Mouse (Mus musculus) limb, embryonic 11.5 days (tissue): Measurements from ENCODE around the gene Cga. TPM values are rescaled to one million over a fixed set of nuclear protein-coding genes. Genes with fewer than 3 reads are reported as not detected.
A peak's percentile ranks its signal among the peaks of the same experiment; 100 is the strongest.

Experiments
- ATAC-seq: fragments of 200-750 bp; cut with Nextera tagmentation; 2 replicates; pipeline ENCODE4 v1.8.0; 2017; ENCODE audit warnings: low read depth; ENCODE audit not compliant: insufficient number of reproducible peaks, low FRiP score, low TSS enrichment
- DNase-seq: peaks from one replicate; pipeline ENCODE4 v3.0.0-alpha.2; 2015; ENCODE audit warnings: low spot score
- H3K27ac ChIP-seq: fragments of 300-500 bp; sonication (generic); replicated peaks from 2 replicates; pipeline ENCODE4 v1.5.1; 2014; ENCODE audit warnings: low read depth, mild to moderate bottlenecking, low read length
- H3K27me3 ChIP-seq: fragments of 300-500 bp; sonication (generic); 2 replicates; pipeline ENCODE4 v1.6.1; 2014; ENCODE audit warnings: mild to moderate bottlenecking, low read length, mixed read lengths; ENCODE audit not compliant: control insufficient read depth, insufficient read depth
- H3K36me3 ChIP-seq: fragments of 300-500 bp; sonication (generic); 2 replicates; pipeline ENCODE4 v1.6.1; 2014; ENCODE audit warnings: mild to moderate bottlenecking, low read length, moderate library complexity, mixed read lengths; ENCODE audit not compliant: control insufficient read depth, insufficient read depth
- H3K4me1 ChIP-seq: fragments of 300-500 bp; sonication (generic); 2 replicates; pipeline ENCODE4 v1.6.1; 2014; ENCODE audit warnings: low read length, mixed read lengths; ENCODE audit not compliant: control insufficient read depth, insufficient read depth
- H3K4me2 ChIP-seq: fragments of 300-500 bp; sonication (generic); 2 replicates; pipeline ENCODE4 v1.6.1; 2014; ENCODE audit warnings: low read depth, mild to moderate bottlenecking, moderate library complexity; ENCODE audit not compliant: severe bottlenecking
- H3K4me3 ChIP-seq: fragments of 300-500 bp; sonication (generic); 2 replicates; pipeline ENCODE4 v1.5.1; 2014; ENCODE audit warnings: low read depth, low read length
- H3K9ac ChIP-seq: fragments of 300-500 bp; sonication (generic); 2 replicates; pipeline ENCODE4 v1.6.1; 2014; ENCODE audit warnings: mild to moderate bottlenecking, low read length
- H3K9me3 ChIP-seq: fragments of 300-500 bp; sonication (generic); 2 replicates; pipeline ENCODE4 v1.6.1; 2016; ENCODE audit warnings: low read length; ENCODE audit not compliant: control insufficient read depth
- WGBS: fragments of 180-500 bp; shearing (Covaris S2); extraction: QIAGEN DNeasy Blood & Tissue Kit; methylation state at CpG from one replicate; pipeline ENCODE4 v1.1.7; 2014; 5-methylcytosine and 5-hydroxymethylcytosine counted together
- polyA plus RNA-seq: library from polyadenylated mRNA; unstranded; fragments of >200 nt; fragmentation: Nextera tagmentation; extraction: Ambion mirVana; gene quantifications from 2 replicates; pipeline ENCODE4 v1.2.1, GENCODE M21; 2014

Cga gene
- polyA plus RNA-seq, 1 experiment from 2014 or later, result not detected

GRCm38 (mm10) chr4:34885631-34886351 lies 7.8 kb upstream of the Cga start:
- H3K27ac ChIP-seq, result no peak overlapping the region
- no peaks in the 10 kb centered on the region for H3K9me3 ChIP-seq
- peak overlapping the region; percentile 59; the same call in 1 of the 2 replicates for H3K4me3 ChIP-seq
- peak overlapping the region; percentile 77; the same call in 1 of the 2 replicates for H3K4me2 ChIP-seq
- no peak overlapping the region for H3K9ac ChIP-seq
- WGBS, result 55% methylated on average over 9 of the region's 9 CpGs
- no peak for DNase-seq
- H3K36me3 ChIP-seq, result no peaks in the 10 kb centered on the region
- no peaks in the 10 kb centered on the region for H3K4me1 ChIP-seq
- H3K27me3 ChIP-seq, result peaks cover 8% of the 10 kb centered on the region; the same call in 1 of the 2 replicates
- ATAC-seq, result no peak

DNA sequence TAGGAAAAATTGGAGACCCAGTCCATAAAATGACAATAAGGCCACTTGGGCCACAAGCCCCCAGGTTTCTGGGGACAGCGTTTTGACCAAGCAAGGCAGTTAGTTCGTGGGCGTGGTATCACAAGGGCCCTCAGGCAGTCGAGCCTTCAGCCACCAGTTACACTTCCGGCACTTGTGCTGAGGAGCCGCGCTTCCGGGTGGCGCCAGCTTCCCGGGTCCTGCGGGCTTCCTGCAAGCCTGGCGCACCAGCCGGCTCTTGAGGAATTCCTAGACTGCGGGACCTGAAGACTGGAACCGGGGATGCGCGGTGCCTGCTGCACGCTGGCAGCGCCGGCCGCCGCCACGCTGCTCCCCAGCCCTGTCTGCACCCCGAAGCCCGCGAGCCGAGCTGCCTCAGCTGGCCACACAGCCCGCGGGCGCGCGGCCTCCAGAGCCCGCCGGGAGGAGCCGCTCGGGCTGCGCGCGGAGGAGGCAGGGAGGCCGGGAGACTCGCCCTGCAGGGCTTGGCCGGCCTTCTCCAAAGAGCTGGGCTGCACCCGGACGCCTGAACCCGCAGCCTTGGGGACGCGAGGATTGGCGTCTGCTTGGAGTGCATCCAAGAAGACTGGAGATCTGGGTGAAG lies 7.0 kb upstream of the Cga start:
- peak overlapping the region; percentile 77 for H3K4me2 ChIP-seq
- H3K4me1 ChIP-seq, result no peaks in the 10 kb centered on the region
- DNase-seq (peak; percentile 85), ATAC-seq (peak; percentile 67)
- under 1% methylated on average over 48 of the region's 48 CpGs for WGBS
- peaks cover 8% of the 10 kb centered on the region; the same call in 1 of the 2 replicates for H3K27me3 ChIP-seq
- H3K9me3 ChIP-seq, result no peaks in the 10 kb centered on the region
- no peaks in the 10 kb centered on the region for H3K36me3 ChIP-seq
- peak overlapping the region; percentile 82 for H3K9ac ChIP-seq
- peak overlapping the region; percentile 82 for H3K27ac ChIP-seq
- H3K4me3 ChIP-seq, result peak overlapping the region; percentile 59

- H3K9ac ChIP-seq, result no peak overlapping the region; the same call in 1 of the 2 replicates
Observed at GRCm38 (mm10) chr4:34887295-34887694, 6.3 kb upstream of the Cga start.

DNA sequence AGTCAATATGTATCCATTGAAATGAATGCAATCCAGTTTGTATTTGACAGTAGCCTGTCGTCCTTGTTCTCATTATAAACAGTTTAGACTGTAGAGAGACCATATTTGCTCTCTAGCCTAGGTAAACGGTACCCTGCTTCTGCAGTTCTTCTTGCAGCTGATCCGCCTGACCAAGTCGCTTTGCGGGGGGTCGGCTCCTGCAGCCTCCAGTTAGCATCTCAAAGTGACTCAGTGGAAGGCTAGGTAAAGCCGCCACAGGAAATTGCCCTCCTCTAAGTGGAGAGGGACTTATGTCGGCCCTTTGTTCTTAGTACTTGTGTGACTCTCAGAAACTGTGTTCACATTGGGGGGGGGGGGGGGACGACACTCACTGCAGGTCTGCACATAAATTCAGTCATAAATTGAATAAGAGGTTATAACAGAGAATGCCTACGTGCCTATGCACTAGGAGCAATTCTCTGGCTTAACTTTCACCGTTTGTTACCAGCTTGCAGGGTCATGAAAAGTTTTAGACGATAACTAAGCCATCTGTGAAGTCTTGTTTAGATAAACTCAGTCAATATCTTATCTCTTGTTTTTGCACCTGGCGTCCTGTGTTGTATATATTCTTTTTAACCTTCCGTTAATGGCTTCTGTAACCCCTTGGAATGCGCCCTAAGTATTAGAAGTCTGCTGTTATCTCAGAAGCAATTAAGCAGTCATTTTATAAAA lies 4.3 kb upstream of the Cga start:
- Histone ChIP-seq H3K27me3 (peaks cover 8% of the 10 kb centered on the region; the same call in 1 of the 2 replicates), H3K9me3 (no peaks in the 10 kb centered on the region), H3K4me3 (no peak overlapping the region), H3K9ac (no peak overlapping the region), H3K4me1 (no peaks in the 10 kb centered on the region), H3K36me3 (no peaks in the 10 kb centered on the region), H3K4me2 (no peak overlapping the region), H3K27ac (no peak overlapping the region)
- WGBS, result 3% methylated on average over 15 of the region's 15 CpGs
- DNase-seq, result peak; percentile 34
- no peak for ATAC-seq

More at GRCm38 (mm10) chr4:34887295-34887694, 6.3 kb upstream of the Cga start:
- 10% methylated on average over 7 of the region's 7 CpGs for WGBS
- H3K36me3 ChIP-seq, result no peaks in the 10 kb centered on the region
- H3K9me3 ChIP-seq, result no peaks in the 10 kb centered on the region
- H3K4me2 ChIP-seq, result peak overlapping the region; percentile 77
- peaks cover 8% of the 10 kb centered on the region; the same call in 1 of the 2 replicates for H3K27me3 ChIP-seq
- DNase-seq (no peak), ATAC-seq (no peak)
- H3K4me3 ChIP-seq, result peak overlapping the region; percentile 59; the same call in 1 of the 2 replicates
- H3K4me1 ChIP-seq, result no peaks in the 10 kb centered on the region
- no peak overlapping the region for H3K27ac ChIP-seq

DNA sequence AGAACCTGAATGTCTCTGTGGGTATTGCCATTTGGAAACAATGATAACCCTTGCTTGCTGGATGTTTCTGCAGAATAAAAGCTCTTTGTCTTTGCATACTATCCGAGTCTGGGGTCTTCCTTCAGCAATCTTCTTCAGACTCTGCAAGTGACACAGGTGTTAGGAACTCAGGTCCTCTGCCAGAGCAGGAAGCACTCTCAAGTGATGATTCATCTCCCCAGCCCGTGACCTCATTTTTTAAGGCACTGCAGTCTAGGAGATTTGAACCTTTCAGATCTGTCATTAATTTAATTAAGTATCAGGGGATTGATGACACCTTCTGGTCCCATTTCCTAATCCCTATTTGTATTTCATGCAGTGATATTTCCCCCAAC lies 3.8 kb upstream of the Cga start:
- H3K36me3 ChIP-seq, result no peaks in the 10 kb centered on the region
- no peak overlapping the region for H3K4me3 ChIP-seq
- DNase-seq (no peak), ATAC-seq (no peak)
- H3K9me3 ChIP-seq, result no peaks in the 10 kb centered on the region
- no peak overlapping the region for H3K27ac ChIP-seq
- H3K27me3 ChIP-seq, result peaks cover 8% of the 10 kb centered on the region; the same call in 1 of the 2 replicates
- no peaks in the 10 kb centered on the region for H3K4me1 ChIP-seq
- H3K4me2 ChIP-seq, result no peak overlapping the region
- 15% methylated on average over 2 of the region's 2 CpGs for WGBS
- no peak overlapping the region for H3K9ac ChIP-seq

- no peak overlapping the region for H3K4me2 ChIP-seq
- H3K9me3 ChIP-seq, result no peaks in the 10 kb centered on the region
- H3K4me1 ChIP-seq, result no peaks in the 10 kb centered on the region
- H3K36me3 ChIP-seq, result no peaks in the 10 kb centered on the region
- H3K27ac ChIP-seq, result no peak overlapping the region
- no peak overlapping the region for H3K4me3 ChIP-seq
- ATAC-seq (no peak), DNase-seq (no peak)
- no peak overlapping the region for H3K9ac ChIP-seq
- H3K27me3 ChIP-seq, result no peaks in the 10 kb centered on the region
- WGBS, result 73% methylated on average over 2 of the region's 2 CpGs
Observed at GRCm38 (mm10) chr4:34898497-34898896, 4.9 kb downstream of the Cga start.

- no peaks in the 10 kb centered on the region for H3K4me1 ChIP-seq
- H3K36me3 ChIP-seq, result no peaks in the 10 kb centered on the region
- H3K27ac ChIP-seq, result no peak overlapping the region
- H3K9me3 ChIP-seq, result no peaks in the 10 kb centered on the region
- no peak for ATAC-seq
- H3K4me2 ChIP-seq, result no peak overlapping the region
- DNase-seq, result no peak
- 86% methylated on average over 1 of the region's 1 CpGs for WGBS
- H3K9ac ChIP-seq, result no peak overlapping the region
- H3K27me3 ChIP-seq, result no peaks in the 10 kb centered on the region
- H3K4me3 ChIP-seq, result no peak overlapping the region
Observed at GRCm38 (mm10) chr4:34899322-34899721, 5.7 kb downstream of the Cga start.

DNA sequence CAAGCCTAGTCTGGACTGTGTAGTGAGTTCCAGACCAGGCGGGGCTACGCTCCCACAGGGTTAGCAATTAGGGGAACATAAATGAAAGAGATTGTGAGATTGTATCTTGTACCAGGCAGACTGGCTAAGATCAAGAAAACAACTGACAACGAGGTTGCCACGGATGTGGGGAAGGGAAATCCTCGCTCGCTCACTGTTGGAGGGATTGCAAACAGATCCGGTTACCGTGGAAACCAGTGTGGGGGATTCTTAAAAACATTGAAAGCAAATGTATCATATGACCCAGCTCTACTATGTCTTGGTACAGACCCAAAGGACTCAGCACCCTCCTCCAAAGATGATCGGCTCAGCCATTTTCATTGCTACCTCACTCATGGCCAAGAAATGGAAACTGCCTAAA lies 6.6 kb downstream of the Cga start:
- Histone ChIP-seq H3K36me3 (no peaks in the 10 kb centered on the region), H3K9me3 (no peaks in the 10 kb centered on the region), H3K27ac (no peak overlapping the region), H3K4me3 (no peak overlapping the region), H3K9ac (no peak overlapping the region), H3K4me2 (no peak overlapping the region), H3K27me3 (no peaks in the 10 kb centered on the region), H3K4me1 (no peaks in the 10 kb centered on the region)
- WGBS, result 60% methylated on average over 9 of the region's 9 CpGs
- DNase-seq (no peak), ATAC-seq (no peak)
